14 mouse cellular contexts compared by ENCODE assay signal in genomic region chr3:119958799-119959467, GRCm38 (mm10).
DNase-seq lines count a peak whose midpoint lies in the region; ATAC-seq lines count a peak whose summit lies in the region.
"Had no signal": no experiment of that assay in that cellular context is flagged by ENCODE, and none has a peak within 500 bp of the region (broad histone marks: within the 10 kb centered on the region; RNA-seq: fewer than 3 reads in every experiment).

No protein-coding gene starts in this region.

- no peak overlapping the region for H3K4me3 ChIP-seq in hindbrain, embryonic 11.5 days (ENCODE audit: low read depth, low read length)
- no peak overlapping the region for H3K4me3 ChIP-seq in hindbrain, embryonic 14.5 days (replicated peaks; ENCODE audit: low read length)
- no peak overlapping the region for H3K4me3 ChIP-seq in midbrain, embryonic 13.5 days (replicated peaks)
- H3K4me3 ChIP-seq in intestine, embryonic 15.5 days (replicated peaks), result no peak overlapping the region
- H3K4me3 ChIP-seq: embryonic facial prominence, embryonic 13.5 days; layer of hippocampus, adult 2 months had no signal

- WGBS in hindbrain, embryonic 11.5 days, result 13% methylated on average over 5 of the region's 5 CpGs
- WGBS in hindbrain, embryonic 14.5 days, result 14% methylated on average over 5 of the region's 5 CpGs
- 2% methylated on average over 5 of the region's 5 CpGs for WGBS in midbrain, embryonic 13.5 days
- WGBS in intestine, embryonic 15.5 days, result 39% methylated on average over 5 of the region's 5 CpGs

- H3K9ac ChIP-seq in hindbrain, embryonic 11.5 days (ENCODE audit: low read depth, low read length), result no peak overlapping the region
- H3K9ac ChIP-seq in hindbrain, embryonic 14.5 days, result no peak overlapping the region
- H3K9ac ChIP-seq in midbrain, embryonic 13.5 days (replicated peaks), result no peak overlapping the region
- H3K9ac ChIP-seq in intestine, embryonic 15.5 days, result no peak overlapping the region
- H3K9ac ChIP-seq: embryonic facial prominence, embryonic 13.5 days had no signal

- ATAC-seq in hindbrain, embryonic 11.5 days (ENCODE audit: low FRiP score), result peak; percentile 77
- no peak for ATAC-seq in hindbrain, embryonic 14.5 days (ENCODE audit: low FRiP score)
- ATAC-seq in midbrain, embryonic 13.5 days, result peak; percentile 68
- ATAC-seq in intestine, embryonic 15.5 days, result no peak
- ATAC-seq: CD4-positive, CD25-positive, alpha-beta regulatory T cell, adult 4 months; intestine, embryonic 16.5 days had no signal

- H3K4me2 ChIP-seq in hindbrain, embryonic 11.5 days (replicated peaks; ENCODE audit: low read depth, low read length), result no peak overlapping the region
- no peak overlapping the region for H3K4me2 ChIP-seq in hindbrain, embryonic 14.5 days (replicated peaks)
- no peak overlapping the region for H3K4me2 ChIP-seq in midbrain, embryonic 13.5 days (replicated peaks)
- H3K4me2 ChIP-seq in intestine, embryonic 15.5 days (replicated peaks), result no peak overlapping the region
- H3K4me2 ChIP-seq: embryonic facial prominence, embryonic 13.5 days; liver, embryonic 11.5 days had no signal

- no peaks in the 10 kb centered on the region for H3K27me3 ChIP-seq in hindbrain, embryonic 11.5 days (ENCODE audit: control insufficient read depth, insufficient read depth, low read length)
- H3K27me3 ChIP-seq in hindbrain, embryonic 14.5 days (ENCODE audit: control insufficient read depth, insufficient read depth, low read length), result no peaks in the 10 kb centered on the region
- H3K27me3 ChIP-seq in midbrain, embryonic 13.5 days, result no peaks in the 10 kb centered on the region
- no peaks in the 10 kb centered on the region for H3K27me3 ChIP-seq in intestine, embryonic 15.5 days (replicated peaks)
- H3K27me3 ChIP-seq: embryonic facial prominence, embryonic 13.5 days had no signal

- no peaks in the 10 kb centered on the region for H3K36me3 ChIP-seq in hindbrain, embryonic 11.5 days (ENCODE audit: control insufficient read depth, insufficient read depth, low read length)
- no peaks in the 10 kb centered on the region for H3K36me3 ChIP-seq in hindbrain, embryonic 14.5 days (replicated peaks; ENCODE audit: control insufficient read depth, insufficient read depth)
- no peaks in the 10 kb centered on the region for H3K36me3 ChIP-seq in midbrain, embryonic 13.5 days
- H3K36me3 ChIP-seq in intestine, embryonic 15.5 days, result no peaks in the 10 kb centered on the region
- H3K36me3 ChIP-seq: embryonic facial prominence, embryonic 13.5 days had no signal

- no peaks in the 10 kb centered on the region for H3K4me1 ChIP-seq in hindbrain, embryonic 11.5 days (replicated peaks; ENCODE audit: control insufficient read depth, insufficient read depth, low read length)
- H3K4me1 ChIP-seq in hindbrain, embryonic 14.5 days (replicated peaks; ENCODE audit: control insufficient read depth, insufficient read depth, low read length), result no peaks in the 10 kb centered on the region
- H3K4me1 ChIP-seq in midbrain, embryonic 13.5 days (replicated peaks), result peaks cover 11% of the 10 kb centered on the region; the same call in 1 of the 2 replicates
- H3K4me1 ChIP-seq in intestine, embryonic 15.5 days (replicated peaks), result no peaks in the 10 kb centered on the region

- no peak overlapping the region for H3K27ac ChIP-seq in hindbrain, embryonic 11.5 days (ENCODE audit: low read depth, low read length)
- no peak overlapping the region for H3K27ac ChIP-seq in hindbrain, embryonic 14.5 days
- no peak overlapping the region for H3K27ac ChIP-seq in midbrain, embryonic 13.5 days
- H3K27ac ChIP-seq in intestine, embryonic 15.5 days, result no peak overlapping the region
- H3K27ac ChIP-seq: embryonic facial prominence, embryonic 13.5 days; layer of hippocampus, adult 2 months had no signal

- H3K9me3 ChIP-seq in hindbrain, embryonic 11.5 days (ENCODE audit: control insufficient read depth, low read length), result no peaks in the 10 kb centered on the region
- no peaks in the 10 kb centered on the region for H3K9me3 ChIP-seq in hindbrain, embryonic 14.5 days (ENCODE audit: control insufficient read depth, low read length)
- H3K9me3 ChIP-seq in midbrain, embryonic 13.5 days, result no peaks in the 10 kb centered on the region
- no peaks in the 10 kb centered on the region for H3K9me3 ChIP-seq in intestine, embryonic 15.5 days
- H3K9me3 ChIP-seq: embryonic facial prominence, embryonic 13.5 days had no signal

- peak; percentile 38 for DNase-seq in hindbrain, embryonic 11.5 days (ENCODE audit: low spot score)
- DNase-seq in hindbrain, embryonic 14.5 days (ENCODE audit: low spot score), result no peak
- DNase-seq in embryo, embryonic 11 days, result peak; percentile 43
- peak; percentile 87 for DNase-seq in forelimb bud, embryonic 11.5 days (ENCODE audit: low read depth, low spot score)
- no peak for DNase-seq in left cerebral cortex, postnatal 10 days (ENCODE audit: extremely low spot score in 1 of 2, low spot score in 2 of 2)
- no peak for DNase-seq in left cerebral cortex, postnatal 14 days (ENCODE audit: low spot score in 2 of 2)
- DNase-seq: right cerebral cortex, postnatal 25 days had no signal

- intact Hi-C loops in left cerebral cortex, postnatal 10 days (cut with DNase I), result no loop called here
- intact Hi-C loops in left cerebral cortex, postnatal 14 days (cut with DNase I), result loop anchor here (10.0 kb wide), 1 partner anchor 174 kb away; the partner anchor contains the start of gene Ptbp2

Comparison
In these comparisons a context has a peak if more than half of its experiments do, and no peak if none do; other contexts are left out.
1. ATAC-seq: peak in hindbrain, embryonic 11.5 days (single experiment) and midbrain, embryonic 13.5 days (single experiment); none in hindbrain, embryonic 14.5 days (single experiment) and intestine, embryonic 15.5 days (single experiment).
2. DNase-seq: peak in hindbrain, embryonic 11.5 days (single experiment), embryo, embryonic 11 days (single experiment) and forelimb bud, embryonic 11.5 days (single experiment); none in hindbrain, embryonic 14.5 days (single experiment), left cerebral cortex, postnatal 10 days (0 of 2) and left cerebral cortex, postnatal 14 days (0 of 2).